Comparison of ENCODE assay signal across 17 mouse cellular contexts in the genomic region with DNA sequence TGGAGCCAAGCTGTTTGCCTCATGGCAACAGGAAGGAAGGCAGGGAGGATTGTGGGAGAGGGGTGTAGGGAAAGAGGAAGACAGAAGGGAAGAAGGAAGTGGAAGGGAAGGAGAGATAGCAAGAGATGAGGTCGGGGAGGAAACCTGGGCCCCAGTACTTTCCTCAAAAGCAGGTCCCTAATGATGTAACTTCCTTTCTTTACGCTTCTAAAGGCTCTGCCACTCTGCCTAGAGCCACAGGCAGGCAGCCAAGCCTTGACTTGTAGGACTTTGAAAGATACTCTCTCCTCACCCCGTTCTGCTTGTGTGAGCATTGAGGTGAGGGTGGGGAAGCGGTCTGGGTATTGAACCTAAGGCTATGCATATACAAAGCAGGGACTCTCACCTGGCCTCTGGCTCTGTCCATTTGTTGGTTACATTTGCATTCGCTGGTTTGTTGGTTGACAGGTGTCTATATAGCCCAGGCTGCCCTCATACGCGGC. TPM values are rescaled to one million over a fixed set of nuclear protein-coding genes. Genes with fewer than 3 reads are reported as not detected.
A peak's percentile ranks its signal among the peaks of the same experiment; 100 is the strongest.
DNase-seq lines count a peak whose midpoint lies in the region; TF ChIP-seq lines count a peak whose summit lies in the region.
"Had no signal": no experiment of that assay in that cellular context is flagged by ENCODE, and none has a peak within 500 bp of the region (broad histone marks: within the 10 kb centered on the region; RNA-seq: fewer than 3 reads in every experiment).

No protein-coding gene starts in this region.

- DNase-seq in 3T3-L1 (ENCODE audit: low read depth, low spot score) (peak; percentile 25), A20 (ENCODE audit: low read depth, low spot score) (peak; percentile 78)
- DNase-seq in cerebellum, adult 9-11 months = no peak
- no peak for DNase-seq in urinary bladder, postnatal 4 days (ENCODE audit: low spot score in 2 of 2)
- DNase-seq in frontal cortex, postnatal 25 days (ENCODE audit: low spot score in 2 of 2) = no peak
- DNase-seq: adrenal gland, adult 8-10 months; cerebellum, postnatal 10 days; forebrain, postnatal 0 days; heart, adult 2 months; heart, postnatal 14 days; lung, postnatal 14 days; right cerebral cortex, postnatal 14 days had no signal

- no peak overlapping the region for H3K4me3 ChIP-seq in bone marrow, adult 2 months (replicated peaks; ENCODE audit: control insufficient read depth, low read depth, low read length)
- peak overlapping the region; percentile 40 for H3K4me3 ChIP-seq in megakaryocyte, embryonic 14.5 days (replicated peaks)
- H3K4me3 ChIP-seq: heart, adult 2 months; limb, embryonic 10.5 days; midbrain, embryonic 12.5 days had no signal

- no peaks in the 10 kb centered on the region for H3K9me3 ChIP-seq in megakaryocyte, embryonic 14.5 days
- H3K9me3 ChIP-seq: limb, embryonic 10.5 days; midbrain, embryonic 12.5 days had no signal

- 30% methylated on average over 7 of the region's 7 CpGs for WGBS in bone marrow, adult 2 months

- H3K27me3 ChIP-seq in megakaryocyte, embryonic 14.5 days (replicated peaks) = no peaks in the 10 kb centered on the region
- H3K27me3 ChIP-seq: midbrain, embryonic 12.5 days had no signal

- no peak for TF ChIP-seq POLR2A in bone marrow, adult 2 months (IDR thresholded peaks at IDR 0.05; ENCODE audit: borderline replicate concordance, control insufficient read depth, low read depth, low read length)

- H3K27ac ChIP-seq in bone marrow, adult 2 months (ENCODE audit: control insufficient read depth, insufficient read depth, low read depth, low read length, poor library complexity) = peak overlapping the region; percentile 29; the same call in 1 of the 2 replicates
- H3K27ac ChIP-seq: heart, adult 2 months; limb, embryonic 10.5 days; liver, embryonic 14.5 days; midbrain, embryonic 12.5 days had no signal

- H3K36me3 ChIP-seq in megakaryocyte, embryonic 14.5 days (replicated peaks; ENCODE audit: low read length) = peaks cover 36% of the 10 kb centered on the region
- H3K36me3 ChIP-seq: limb, embryonic 10.5 days; midbrain, embryonic 12.5 days had no signal

- H3K4me1 ChIP-seq in bone marrow, adult 2 months (ENCODE audit: control insufficient read depth, insufficient read depth, low read length) = peaks cover 26% of the 10 kb centered on the region
- H3K4me1 ChIP-seq in megakaryocyte, embryonic 14.5 days = peaks cover 95% of the 10 kb centered on the region
- H3K4me1 ChIP-seq: midbrain, embryonic 12.5 days had no signal

- no peak for TF ChIP-seq CTCF in bone marrow, adult 2 months (IDR thresholded peaks at IDR 0.05; ENCODE audit: control insufficient read depth, insufficient read depth, low read length)

RNA-seq across cellular contexts. Expression of gene Pstpip1, which starts 10.3 kb away (rescaled TPM):
- 63.2 and 115 TPM in 2 replicates for polyA plus RNA-seq in bone marrow, adult 2 months (2011; ENCODE audit: insufficient read depth, insufficient read length, low replicate concordance, missing spikeins)
- polyA plus RNA-seq in megakaryocyte, embryonic 14.5 days (2012; ENCODE audit: insufficient read depth, low replicate concordance) = 22.0 and 29.4 TPM in 2 replicates

RNA-seq across cellular contexts. Expression of gene Rcn2, which starts 58.4 kb away (rescaled TPM):
- 3.1 and 10.1 TPM in 2 replicates for polyA plus RNA-seq in bone marrow, adult 2 months (2011; ENCODE audit: insufficient read depth, insufficient read length, low replicate concordance, missing spikeins)
- polyA plus RNA-seq in megakaryocyte, embryonic 14.5 days (2012; ENCODE audit: insufficient read depth, low replicate concordance) = 18.5 and 34.1 TPM in 2 replicates

Comparison
In these comparisons a context has a peak if more than half of its experiments do, and no peak if none do; other contexts are left out.
1. DNase-seq: peak in 3T3-L1 (single experiment) and A20 (single experiment); none in cerebellum, adult 9-11 months (single experiment), urinary bladder, postnatal 4 days (0 of 2) and frontal cortex, postnatal 25 days (0 of 2).